Mouse (Mus musculus) kidney, postnatal 36 days (tissue): ENCODE data around the gene Wdr59.

Experiments
- DNase-seq, 2 experiments: peaks; one replicate each; pipeline ENCODE4 v3.0.0; 2021 to 2022; ENCODE audit warnings: mixed read lengths in 2 of 2

Wdr59 gene

DNA sequence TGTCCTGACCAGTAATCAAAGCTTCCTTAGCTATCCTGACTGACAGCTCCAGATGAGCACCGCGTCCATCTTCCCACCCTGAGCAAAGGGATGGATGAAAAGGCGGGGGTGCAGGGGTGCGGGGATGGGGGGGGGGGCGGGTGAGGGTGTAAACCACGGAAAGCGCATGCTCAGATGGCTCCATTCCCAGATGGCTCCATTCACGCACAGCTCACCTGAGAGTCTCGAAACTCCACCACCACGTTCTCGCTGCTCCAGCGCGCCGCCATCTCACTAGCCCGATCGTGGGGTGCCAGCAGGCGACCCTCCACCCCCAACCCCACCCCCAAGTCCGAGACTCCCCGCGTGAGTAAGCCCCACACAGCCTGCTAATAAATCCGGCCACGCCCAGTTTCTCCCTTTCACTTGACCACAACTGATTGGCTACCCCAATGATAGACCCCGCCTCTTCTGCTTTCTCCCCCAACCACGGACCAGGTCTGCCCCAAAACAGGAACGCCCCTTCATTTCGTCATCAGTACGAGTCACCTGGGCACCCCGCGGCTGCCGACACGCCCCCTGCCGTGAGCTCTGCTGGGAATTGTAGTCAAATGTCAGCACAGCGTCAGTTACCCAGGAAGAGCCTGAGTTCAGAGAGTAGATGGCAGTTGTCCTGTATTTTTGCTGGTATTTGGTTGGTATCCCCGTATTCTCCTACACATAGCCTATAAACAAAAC, at the start of gene Wdr59:
Gene Wdr59 (minus strand): TSS at position 380 of the 717 bp plus-strand sequence.
- peak; percentile 98 to 100 for DNase-seq

DNA sequence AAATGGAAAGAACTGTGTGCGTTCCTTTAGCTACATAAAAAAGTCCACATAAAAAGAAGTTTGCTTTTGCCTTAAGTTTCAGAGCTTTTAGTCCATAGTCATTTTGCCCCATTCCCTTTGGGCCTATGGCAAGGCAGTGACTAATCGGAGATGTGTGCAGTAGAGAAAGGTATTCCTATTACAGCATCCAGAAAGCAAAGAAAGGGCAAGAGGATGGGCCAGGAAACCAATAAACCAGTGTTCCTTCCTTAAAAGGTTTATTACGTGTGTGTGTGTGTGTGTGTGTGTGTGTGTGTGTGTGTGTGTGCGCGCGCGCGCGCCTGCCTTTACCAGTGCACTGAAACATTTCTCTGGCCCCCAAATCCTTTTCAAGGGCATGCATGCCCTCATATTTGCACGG, 49.8 kb upstream of the Wdr59 start:
- DNase-seq: no peak

- no peak for DNase-seq
Observed at GRCm38 (mm10) chr8:111570432-111570831, 48.5 kb upstream of the Wdr59 start.

- DNase-seq: no peak
Observed at GRCm38 (mm10) chr8:111569926-111570325, 48.0 kb upstream of the Wdr59 start.

DNA sequence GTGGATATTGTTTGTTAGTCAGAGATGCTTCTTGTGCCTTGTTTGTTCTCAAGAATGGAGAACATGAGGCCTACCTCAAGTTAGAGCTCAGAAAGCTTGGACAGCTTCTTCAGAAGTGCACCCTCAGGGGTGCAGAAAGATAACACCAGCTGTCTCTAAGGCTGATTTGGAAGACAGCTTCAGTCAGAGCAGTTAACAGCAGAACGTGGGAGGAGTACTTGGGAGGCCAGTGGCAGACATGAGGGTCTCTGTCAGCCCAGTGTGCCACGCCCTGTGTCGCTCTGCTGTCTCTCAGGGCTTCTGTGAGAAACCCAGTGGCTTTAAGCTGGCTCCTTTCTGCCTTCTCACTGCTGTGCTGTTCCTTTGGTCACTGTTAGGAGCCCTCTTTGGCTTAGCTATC, 46.1 kb upstream of the Wdr59 start:
- no peak for DNase-seq

DNA sequence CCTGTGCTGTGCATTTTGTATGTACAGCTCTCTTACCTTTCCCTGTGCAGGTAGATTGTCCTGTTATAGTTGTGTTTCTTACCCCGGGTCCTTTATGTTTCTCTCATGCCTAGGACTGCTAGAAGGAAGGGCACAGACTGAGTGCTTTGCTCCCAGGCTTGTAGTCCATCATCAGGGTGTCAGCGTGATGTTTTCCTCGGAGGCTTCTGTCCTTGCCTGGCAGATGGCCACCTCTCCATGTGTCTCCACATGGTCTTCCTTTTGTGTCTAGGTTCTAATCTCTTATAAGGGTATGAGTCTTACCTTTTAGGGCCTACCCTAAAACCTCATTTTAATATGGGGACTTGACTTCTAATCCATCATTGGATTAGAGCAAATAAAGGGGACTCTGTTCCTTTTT, 45.7 kb upstream of the Wdr59 start:
- DNase-seq: no peak

GRCm38 (mm10) chr8:111566326-111566725, 44.4 kb upstream of the Wdr59 start:
- DNase-seq: no peak

DNA sequence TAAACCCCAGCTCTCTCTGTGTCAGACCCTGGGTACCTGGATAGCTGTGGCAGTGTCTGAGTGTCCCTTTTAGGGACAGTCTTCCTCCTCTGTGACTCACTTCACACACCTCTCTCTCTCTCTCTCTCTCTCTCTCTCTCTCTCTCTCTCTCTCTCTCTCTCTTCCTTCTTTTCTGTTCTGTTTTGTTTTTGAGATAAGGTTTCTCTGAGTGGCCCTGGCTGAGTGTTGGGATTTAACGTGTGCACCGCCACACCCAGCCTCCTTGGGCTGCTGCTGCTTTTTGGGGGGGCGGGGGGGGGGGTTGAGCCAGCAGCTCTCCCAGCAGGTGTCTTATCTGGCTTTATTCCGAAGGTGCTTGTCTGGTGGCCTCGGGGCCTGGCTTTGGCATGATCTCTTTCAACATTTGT, 43.9 kb upstream of the Wdr59 start:
- DNase-seq: no peak

- no peak for DNase-seq
Observed at GRCm38 (mm10) chr8:111564093-111564492, 42.2 kb upstream of the Wdr59 start.

DNA sequence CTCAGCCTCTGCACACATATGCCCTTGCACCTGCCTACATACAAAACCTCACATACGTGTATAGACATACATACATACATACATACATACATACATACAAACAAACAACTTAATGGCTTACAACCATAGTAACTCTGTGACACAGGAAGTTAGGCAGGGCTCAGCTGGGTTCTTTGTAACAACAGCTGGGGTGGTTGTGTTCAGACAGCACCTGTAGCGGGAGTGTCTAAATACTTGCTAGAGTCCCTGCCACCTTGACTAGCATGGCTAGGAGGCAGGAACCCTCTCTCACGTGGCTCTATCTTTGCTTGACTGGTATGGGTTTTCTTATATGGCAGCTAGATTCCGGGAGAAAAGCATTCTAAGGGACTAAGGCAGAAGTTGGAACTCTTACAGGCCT, 41.8 kb upstream of the Wdr59 start:
- no peak for DNase-seq

DNA sequence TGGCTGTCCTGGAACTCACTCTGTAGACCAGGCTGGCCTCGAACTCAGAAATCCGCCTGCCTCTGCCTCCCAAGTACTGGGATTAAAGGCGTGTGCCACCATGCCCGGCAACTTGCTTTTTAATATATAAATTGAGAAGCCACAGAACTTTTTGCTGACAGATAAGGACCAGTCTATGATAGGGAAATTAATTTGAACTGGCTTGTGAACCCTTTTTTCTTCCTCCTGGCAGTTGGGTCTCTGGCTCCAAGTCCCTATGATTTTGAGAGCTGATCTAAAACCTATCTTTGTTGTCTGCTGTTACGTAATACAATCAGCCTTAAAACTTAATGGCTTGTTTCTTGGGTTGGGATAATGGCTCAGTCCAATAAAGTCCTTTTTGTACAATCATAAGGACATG, 41.2 kb upstream of the Wdr59 start:
- no peak for DNase-seq

- DNase-seq: no peak
Observed at GRCm38 (mm10) chr8:111562274-111562803, 40.4 kb upstream of the Wdr59 start.

GRCm38 (mm10) chr8:111561824-111562223, 39.9 kb upstream of the Wdr59 start:
- no peak for DNase-seq

- no peak for DNase-seq
Observed at GRCm38 (mm10) chr8:111551511-111552130, 29.7 kb upstream of the Wdr59 start.

DNA sequence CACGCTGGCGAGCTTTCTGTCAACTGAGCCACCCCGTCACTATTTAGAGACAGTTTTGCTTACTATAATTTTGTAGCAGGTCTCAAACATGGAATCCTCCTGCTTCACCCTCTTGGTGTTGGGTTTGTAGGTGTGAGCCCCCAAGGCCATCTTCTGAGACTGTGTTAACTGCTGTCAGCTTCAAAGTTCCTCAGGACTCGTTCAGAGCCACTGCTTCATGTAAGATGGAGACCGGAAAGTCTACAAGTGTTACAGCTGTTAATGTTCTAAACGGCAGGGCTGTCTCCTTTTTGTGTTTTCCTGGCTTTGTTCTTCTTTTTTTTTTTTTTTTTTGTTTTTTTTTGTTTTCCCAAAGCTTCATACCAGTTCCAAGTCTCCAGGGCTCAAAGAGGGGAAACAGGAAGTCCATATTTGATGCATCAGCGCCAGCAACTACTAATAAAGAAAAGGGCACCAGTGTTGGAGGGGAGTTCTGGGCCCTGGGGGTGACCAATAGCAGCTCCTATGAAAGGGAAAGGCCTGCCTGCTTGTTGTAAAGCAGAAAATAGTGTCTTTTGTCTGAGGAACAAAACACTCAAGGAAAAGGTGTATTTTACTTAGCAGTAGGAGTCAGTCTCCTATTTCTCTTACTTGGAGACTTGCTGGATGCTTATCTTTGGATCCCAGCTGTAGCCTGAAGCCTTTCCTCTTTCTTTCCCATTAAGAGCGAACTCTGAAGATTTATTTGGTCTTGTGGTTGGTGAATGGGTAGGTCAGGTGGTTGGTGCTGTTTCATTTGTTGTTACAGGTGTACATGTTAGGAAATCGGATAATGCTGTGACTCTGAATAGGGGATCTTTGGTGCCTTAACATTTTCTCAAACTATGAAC, 28.3 kb upstream of the Wdr59 start:
- peak; percentile 27 to 39 for DNase-seq

- DNase-seq: no peak
Observed at GRCm38 (mm10) chr8:111548201-111548600, 26.3 kb upstream of the Wdr59 start.

GRCm38 (mm10) chr8:111547144-111547543, 25.3 kb upstream of the Wdr59 start:
- no peak for DNase-seq

DNA sequence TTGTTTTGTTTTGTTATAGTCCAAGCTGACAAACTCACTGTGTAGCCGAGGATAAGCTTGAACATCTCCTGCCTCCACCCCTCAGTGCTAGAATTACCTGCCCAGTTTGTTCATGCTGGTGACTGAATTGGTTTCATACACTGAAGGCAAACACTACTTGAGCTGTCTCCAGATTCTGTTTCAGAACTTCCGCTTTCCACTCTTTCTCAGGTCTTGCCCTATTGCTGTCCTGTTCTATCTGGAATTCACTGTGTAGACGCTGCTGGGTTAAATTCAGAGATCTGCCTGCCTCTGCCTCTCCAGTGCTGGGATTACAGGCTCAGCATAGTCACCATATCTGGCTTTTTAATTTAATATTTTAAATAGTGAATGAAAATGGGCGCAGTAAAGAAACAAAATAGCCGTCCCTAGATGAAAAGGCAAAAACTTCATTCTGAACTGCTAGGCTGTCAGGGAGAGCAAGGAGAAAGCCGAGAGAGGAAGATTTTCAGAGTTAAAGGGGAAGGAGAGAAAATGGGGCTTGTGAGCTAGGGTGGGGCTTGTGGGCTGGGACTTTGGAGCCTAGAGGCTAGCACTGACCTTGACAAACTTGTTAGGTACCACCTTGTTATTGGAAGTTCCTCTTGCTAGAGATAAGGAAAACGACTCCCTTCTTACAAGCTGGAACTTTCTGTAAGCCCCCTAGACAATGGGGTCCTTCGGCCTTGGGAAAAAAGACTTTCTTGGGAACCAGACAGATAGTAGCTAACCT, 23.7 kb upstream of the Wdr59 start:
- no peak for DNase-seq

GRCm38 (mm10) chr8:111543712-111544380, 22.0 kb upstream of the Wdr59 start:
- peak in 1 of 2 experiments; percentile 10 for DNase-seq

- DNase-seq: peak; percentile 19 to 21
Observed at GRCm38 (mm10) chr8:111539422-111540076, 17.7 kb upstream of the Wdr59 start.

DNA sequence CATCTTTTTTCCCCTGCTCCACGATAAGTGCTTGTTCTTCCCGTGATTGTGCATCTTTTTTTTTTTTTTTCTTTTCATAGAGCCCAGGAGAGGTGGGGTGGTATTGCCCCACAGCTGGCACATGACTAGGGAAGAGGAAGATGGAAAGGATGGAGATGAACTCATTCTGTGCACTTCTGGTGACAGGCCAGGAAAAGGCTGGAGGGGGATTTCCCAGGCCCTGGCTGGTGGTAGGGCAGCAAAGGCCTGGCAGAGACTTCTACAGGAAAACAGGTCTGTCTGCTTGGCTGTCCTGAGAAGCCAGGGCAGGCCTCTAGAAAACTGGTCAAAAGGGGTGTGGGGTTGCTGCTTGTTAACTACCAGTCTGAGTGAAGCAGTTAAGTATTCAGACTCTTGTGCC, 16.3 kb upstream of the Wdr59 start:
- peak; percentile 37 to 48 for DNase-seq
